Comparison of ENCODE assay signal across 10 mouse cellular contexts in the genomic region with DNA sequence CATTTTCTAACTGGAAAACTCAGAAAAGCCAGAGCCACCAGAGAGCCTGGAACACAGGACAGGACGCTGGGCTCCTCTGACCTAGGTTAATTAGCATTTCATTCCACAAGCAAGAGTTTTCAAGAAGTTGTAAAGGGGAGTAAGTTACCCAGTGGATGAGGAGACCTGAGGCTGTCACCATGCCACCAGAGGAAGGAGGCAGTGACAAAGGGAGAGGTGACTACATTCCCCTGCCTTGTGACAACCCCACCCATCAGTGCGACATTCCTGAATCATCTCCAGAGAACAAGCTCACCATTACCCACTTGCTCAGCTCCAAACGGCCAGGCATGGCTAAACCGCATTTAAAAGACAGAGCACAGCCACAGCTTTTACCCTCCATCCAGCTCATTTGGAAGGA.
DNase-seq lines count a peak whose midpoint lies in the region; ATAC-seq lines count a peak whose summit lies in the region.
"Had no signal": no experiment of that assay in that cellular context is flagged by ENCODE, and none has a peak within 500 bp of the region (broad histone marks: within the 10 kb centered on the region; RNA-seq: fewer than 3 reads in every experiment).

No protein-coding gene starts in this region.

- H3K27ac ChIP-seq in kidney, embryonic 15.5 days, result no peak overlapping the region
- no peak overlapping the region for H3K27ac ChIP-seq in kidney, embryonic 14.5 days (ENCODE audit: low read depth, low read length)
- no peak overlapping the region for H3K27ac ChIP-seq in embryonic facial prominence, embryonic 13.5 days
- H3K27ac ChIP-seq in hindbrain, embryonic 15.5 days (replicated peaks), result no peak overlapping the region
- H3K27ac ChIP-seq in midbrain, embryonic 16.5 days (ENCODE audit: low read length), result no peak overlapping the region

- H3K4me1 ChIP-seq in kidney, embryonic 15.5 days, result peaks cover 21% of the 10 kb centered on the region
- H3K4me1 ChIP-seq in kidney, embryonic 14.5 days (ENCODE audit: control insufficient read depth, insufficient read depth, low read length), result no peaks in the 10 kb centered on the region; the same call in 1 of the 2 replicates
- H3K4me1 ChIP-seq in embryonic facial prominence, embryonic 13.5 days, result peaks cover 17% of the 10 kb centered on the region
- H3K4me1 ChIP-seq in hindbrain, embryonic 15.5 days (replicated peaks), result peaks cover 26% of the 10 kb centered on the region
- peaks cover 23% of the 10 kb centered on the region for H3K4me1 ChIP-seq in midbrain, embryonic 16.5 days (ENCODE audit: control insufficient read depth, insufficient read depth, low read length)

- H3K4me3 ChIP-seq in kidney, embryonic 15.5 days (replicated peaks), result no peak overlapping the region
- no peak overlapping the region for H3K4me3 ChIP-seq in kidney, embryonic 14.5 days (ENCODE audit: low read length)
- peak overlapping the region; percentile 46 for H3K4me3 ChIP-seq in embryonic facial prominence, embryonic 13.5 days
- peak overlapping the region; percentile 37; the same call in 1 of the 2 replicates for H3K4me3 ChIP-seq in hindbrain, embryonic 15.5 days
- H3K4me3 ChIP-seq in midbrain, embryonic 16.5 days (ENCODE audit: low read depth, low read length), result no peak overlapping the region

- no peak for DNase-seq in urinary bladder, adult 2 months (ENCODE audit: low spot score)
- no peak for DNase-seq in kidney, adult 11 months
- no peak for DNase-seq in adrenal gland, postnatal 36 days
- DNase-seq: cerebellum, adult 9-11 months; thymus, postnatal 14 days had no signal

- no peaks in the 10 kb centered on the region for H3K9me3 ChIP-seq in kidney, embryonic 15.5 days (replicated peaks)
- no peaks in the 10 kb centered on the region for H3K9me3 ChIP-seq in kidney, embryonic 14.5 days (ENCODE audit: control insufficient read depth, low read length)
- no peaks in the 10 kb centered on the region for H3K9me3 ChIP-seq in embryonic facial prominence, embryonic 13.5 days
- H3K9me3 ChIP-seq in hindbrain, embryonic 15.5 days, result no peaks in the 10 kb centered on the region
- H3K9me3 ChIP-seq in midbrain, embryonic 16.5 days (replicated peaks; ENCODE audit: control insufficient read depth, low read length, poor library complexity, severe bottlenecking), result no peaks in the 10 kb centered on the region

- WGBS in kidney, embryonic 15.5 days, result 31% methylated on average over 4 of the region's 4 CpGs
- 31% methylated on average over 4 of the region's 4 CpGs for WGBS in kidney, embryonic 14.5 days
- 29% methylated on average over 4 of the region's 4 CpGs for WGBS in embryonic facial prominence, embryonic 13.5 days
- 20% methylated on average over 4 of the region's 4 CpGs for WGBS in hindbrain, embryonic 15.5 days
- WGBS in midbrain, embryonic 16.5 days, result 28% methylated on average over 4 of the region's 4 CpGs

- H3K36me3 ChIP-seq in kidney, embryonic 15.5 days, result no peaks in the 10 kb centered on the region
- H3K36me3 ChIP-seq in kidney, embryonic 14.5 days (ENCODE audit: control insufficient read depth, insufficient read depth, low read length), result no peaks in the 10 kb centered on the region
- peaks cover 19% of the 10 kb centered on the region for H3K36me3 ChIP-seq in embryonic facial prominence, embryonic 13.5 days
- H3K36me3 ChIP-seq in hindbrain, embryonic 15.5 days, result peaks cover 3% of the 10 kb centered on the region; the same call in 1 of the 2 replicates
- peaks cover 5% of the 10 kb centered on the region; the same call in 1 of the 2 replicates for H3K36me3 ChIP-seq in midbrain, embryonic 16.5 days (ENCODE audit: control insufficient read depth, insufficient read depth, low read length)

- no peak overlapping the region for H3K9ac ChIP-seq in kidney, embryonic 15.5 days
- H3K9ac ChIP-seq in kidney, embryonic 14.5 days (ENCODE audit: low read depth, low read length), result no peak overlapping the region
- 0 out of 2 replicates have a peak overlapping the region, but pooled peaks have one; percentile 67 for H3K9ac ChIP-seq in embryonic facial prominence, embryonic 13.5 days
- no peak overlapping the region for H3K9ac ChIP-seq in hindbrain, embryonic 15.5 days
- H3K9ac ChIP-seq in midbrain, embryonic 16.5 days (ENCODE audit: low read depth, low read length), result no peak overlapping the region

- peak overlapping the region; percentile 83 for H3K4me2 ChIP-seq in kidney, embryonic 15.5 days
- no peak overlapping the region; the same call in 1 of the 2 replicates for H3K4me2 ChIP-seq in kidney, embryonic 14.5 days (replicated peaks; ENCODE audit: low read depth, low read length)
- peak overlapping the region; percentile 84 for H3K4me2 ChIP-seq in embryonic facial prominence, embryonic 13.5 days
- peak overlapping the region; percentile 70 for H3K4me2 ChIP-seq in hindbrain, embryonic 15.5 days
- peak overlapping the region; percentile 80 for H3K4me2 ChIP-seq in midbrain, embryonic 16.5 days (ENCODE audit: low read length)

- peaks cover 9% of the 10 kb centered on the region for H3K27me3 ChIP-seq in kidney, embryonic 15.5 days
- H3K27me3 ChIP-seq in kidney, embryonic 14.5 days (ENCODE audit: control insufficient read depth, insufficient read depth, low read length), result no peaks in the 10 kb centered on the region
- H3K27me3 ChIP-seq in embryonic facial prominence, embryonic 13.5 days, result peaks cover 7% of the 10 kb centered on the region; the same call in 1 of the 2 replicates
- H3K27me3 ChIP-seq in hindbrain, embryonic 15.5 days, result no peaks in the 10 kb centered on the region
- no peaks in the 10 kb centered on the region for H3K27me3 ChIP-seq in midbrain, embryonic 16.5 days (ENCODE audit: control insufficient read depth, insufficient read depth, low read depth, low read length)

- no peak for ATAC-seq in kidney, embryonic 15.5 days (replicated peaks; ENCODE audit: low FRiP score)
- ATAC-seq in kidney, embryonic 14.5 days (ENCODE audit: low FRiP score, low TSS enrichment), result no peak
- ATAC-seq in embryonic facial prominence, embryonic 13.5 days (ENCODE audit: insufficient number of reproducible peaks, insufficient read depth, low FRiP score, low TSS enrichment, low read depth), result no peak
- no peak for ATAC-seq in hindbrain, embryonic 15.5 days (ENCODE audit: low FRiP score, low read depth)
- ATAC-seq in midbrain, embryonic 16.5 days, result no peak

Comparison
In these comparisons a context has a peak if more than half of its experiments do, and no peak if none do; other contexts are left out.
1. H3K4me3 ChIP-seq: peak in embryonic facial prominence, embryonic 13.5 days (single experiment) and hindbrain, embryonic 15.5 days (single experiment); none in kidney, embryonic 15.5 days (single experiment), kidney, embryonic 14.5 days (single experiment) and midbrain, embryonic 16.5 days (single experiment).